Mouse (Mus musculus) WW6 (cell line): ENCODE measurements at regions not wholly inside any gene's neighbourhood (a gene's known extent, or its start where the extent isn't known, plus 50 kb on each side); places are given as distances from the start of the nearest gene placed in this dataset.
"Not testable (repeated sequence)": the region's sequence is repeated elsewhere in the genome, so short reads cannot be mapped to it uniquely, and the experiment has no call there.

Experiments used
- DNase-seq: peaks from one replicate; pipeline ENCODE4 v3.0.0-alpha.2; 2013; ENCODE audit warnings: low read depth, low spot score

DNA sequence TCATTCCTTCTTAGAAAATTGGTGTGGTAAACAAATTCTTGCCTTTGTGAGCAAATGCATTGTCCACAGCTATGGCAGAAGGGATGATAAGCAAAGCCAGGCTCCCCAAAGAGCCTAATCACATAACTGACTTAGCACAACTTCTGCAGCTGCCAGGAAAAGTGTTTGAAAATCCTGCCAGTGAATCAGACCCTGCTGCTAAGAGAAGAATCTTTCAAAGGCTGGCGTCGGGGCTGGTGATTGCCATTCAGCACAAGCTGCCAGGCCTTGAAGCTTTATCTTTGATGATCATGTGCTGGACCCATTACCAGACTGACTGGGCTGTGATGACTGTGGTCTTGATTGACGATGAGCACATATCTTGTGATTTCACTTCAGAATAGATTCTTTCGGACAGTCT is 713.9 kb upstream of the Tex47 start:
- no peak for DNase-seq

DNA sequence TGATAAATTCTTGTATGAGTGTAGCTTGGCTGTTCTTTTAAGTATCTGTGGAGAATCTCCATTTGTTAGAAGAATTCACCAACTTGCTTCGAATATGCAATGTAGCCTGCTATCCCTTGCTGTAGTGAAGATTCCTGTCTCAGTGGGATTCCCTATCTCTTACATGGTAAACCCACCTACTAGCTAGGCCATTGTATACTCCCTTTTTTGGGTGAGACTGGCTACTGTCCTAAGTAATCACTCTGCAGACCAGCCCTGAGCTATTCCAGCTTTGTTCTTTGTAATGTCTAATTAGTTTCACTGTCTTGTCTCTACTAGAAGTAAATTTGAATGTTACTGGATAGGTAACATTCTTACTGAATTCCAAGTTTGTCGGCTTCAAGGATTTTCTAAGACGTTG is 692.8 kb upstream of the Tex47 start:
- DNase-seq, result not testable (repeated sequence)

DNA sequence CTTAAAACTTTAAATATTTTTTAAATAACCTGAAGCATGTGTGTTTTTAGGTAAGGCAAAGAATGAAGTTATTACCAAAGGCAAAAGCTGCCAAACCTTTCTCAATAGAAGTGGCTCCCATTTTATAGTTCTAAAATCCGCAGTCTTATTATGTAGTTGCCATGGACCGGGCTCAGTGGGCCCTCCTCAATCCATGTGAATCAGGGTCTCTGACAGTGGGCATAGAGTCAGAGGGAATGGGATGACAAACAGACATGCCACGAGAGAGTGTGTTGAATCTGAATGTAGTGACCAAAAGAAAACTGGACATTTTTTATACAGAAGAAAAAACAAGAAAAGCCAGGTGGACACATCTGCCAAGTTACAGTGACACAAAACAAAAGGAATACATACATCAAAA is 659.0 kb upstream of the Tex47 start:
- DNase-seq, result no peak

GRCm38 (mm10) chr5:6676211-6676610 is 627.7 kb upstream of the Tex47 start:
- DNase-seq, result peak; percentile 5

DNA sequence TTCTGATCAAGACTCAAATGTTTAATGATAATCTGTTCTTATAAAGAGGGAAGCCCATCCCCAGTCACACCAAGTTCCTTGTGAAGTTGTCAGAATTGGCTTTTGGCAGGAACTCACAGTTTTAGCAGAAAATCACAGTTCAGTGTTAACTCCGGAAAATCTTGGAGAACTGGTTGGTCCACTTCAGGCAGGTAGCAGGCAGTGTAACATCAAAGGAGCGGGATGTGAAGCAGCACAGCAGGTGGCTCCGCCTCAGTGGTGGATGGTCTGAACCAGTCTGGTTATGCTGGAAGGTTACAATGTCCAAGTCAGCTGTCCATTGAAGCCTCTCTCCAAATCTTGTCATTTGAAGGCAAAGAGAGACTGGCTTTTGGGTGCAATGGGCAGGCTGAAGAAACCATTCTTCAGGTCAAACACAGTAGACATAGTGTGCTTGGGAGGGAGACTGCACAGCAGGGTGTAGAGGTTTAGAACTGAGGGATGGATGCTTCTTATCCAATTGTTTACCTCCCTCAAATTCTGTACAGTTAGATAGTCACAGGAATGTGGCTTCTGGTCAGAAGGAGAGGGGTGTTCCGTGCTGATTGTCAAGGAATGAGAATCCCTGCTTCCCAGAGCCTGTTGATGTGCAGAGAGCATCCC is 594.1 kb upstream of the Tex47 start:
- no peak for DNase-seq

- no peak for DNase-seq
Observed at GRCm38 (mm10) chr5:6716179-6716578, 587.7 kb upstream of the Tex47 start.

GRCm38 (mm10) chr5:6716630-6717029 is 587.3 kb upstream of the Tex47 start:
- no peak for DNase-seq
